Mouse (Mus musculus): Measurements from ENCODE around the gene Scamp2. TPM values are rescaled to one million over a fixed set of nuclear protein-coding genes. Genes with fewer than 3 reads are reported as not detected.

Gene Scamp2
- polyA plus RNA-seq, 1 experiment from 2014 or later, result 48.2 TPM

GRCm38 (mm10) chr9:57525516-57525915 lies 35.2 kb upstream of the Scamp2 start:
- Histone ChIP-seq H3K4me1 (ENCODE audit: control insufficient read depth, insufficient read depth, low read length) (peaks cover 18% of the 10 kb centered on the region), H3K4me2 (ENCODE audit: low read length) (no peak overlapping the region), H3K9me3 (ENCODE audit: control insufficient read depth, low read length) (no peaks in the 10 kb centered on the region), H3K36me3 (ENCODE audit: control insufficient read depth, insufficient read depth, low read length) (peaks cover 13% of the 10 kb centered on the region), H3K4me3 (replicated peaks; ENCODE audit: low read depth, low read length) (no peak overlapping the region), H3K9ac (replicated peaks; ENCODE audit: low read length) (no peak overlapping the region), H3K27me3 (ENCODE audit: control insufficient read depth, insufficient read depth, low read length) (no peaks in the 10 kb centered on the region), H3K27ac (replicated peaks; ENCODE audit: low read depth, low read length) (no peak overlapping the region)
- no peak for ATAC-seq (ENCODE audit: low FRiP score, low TSS enrichment)
- 97% methylated on average over 2 of the region's 2 CpGs for WGBS
- DNase-seq, result no peak

- no peak overlapping the region for H3K4me3 ChIP-seq (replicated peaks; ENCODE audit: low read depth, low read length)
- H3K36me3 ChIP-seq (ENCODE audit: control insufficient read depth, insufficient read depth, low read length), result peaks cover 20% of the 10 kb centered on the region
- no peaks in the 10 kb centered on the region for H3K27me3 ChIP-seq (ENCODE audit: control insufficient read depth, insufficient read depth, low read length)
- H3K27ac ChIP-seq (replicated peaks; ENCODE audit: low read depth, low read length), result no peak overlapping the region
- DNase-seq, result no peak
- peaks cover 18% of the 10 kb centered on the region for H3K4me1 ChIP-seq (ENCODE audit: control insufficient read depth, insufficient read depth, low read length)
- H3K4me2 ChIP-seq (ENCODE audit: low read length), result no peak overlapping the region
- no peak for ATAC-seq (ENCODE audit: low FRiP score, low TSS enrichment)
- no peak overlapping the region for H3K9ac ChIP-seq (replicated peaks; ENCODE audit: low read length)
- no peaks in the 10 kb centered on the region for H3K9me3 ChIP-seq (ENCODE audit: control insufficient read depth, low read length)
These were observed 34.3 kb upstream of the Scamp2 start for GRCm38 (mm10) chr9:57526435-57526834.

- no peak for ATAC-seq (ENCODE audit: low FRiP score, low TSS enrichment)
- peaks cover 59% of the 10 kb centered on the region for H3K36me3 ChIP-seq (ENCODE audit: control insufficient read depth, insufficient read depth, low read length)
These were observed 28.8 kb upstream of the Scamp2 start for GRCm38 (mm10) chr9:57531946-57532345.

GRCm38 (mm10) chr9:57536362-57536761 lies 24.4 kb upstream of the Scamp2 start:
- 86% methylated on average over 5 of the region's 5 CpGs for WGBS
- Histone ChIP-seq H3K27ac (replicated peaks; ENCODE audit: low read depth, low read length) (no peak overlapping the region), H3K4me3 (replicated peaks; ENCODE audit: low read depth, low read length) (peak overlapping the region; percentile 79)

More at GRCm38 (mm10) chr9:57531946-57532345, 28.8 kb upstream of the Scamp2 start:
- 91% methylated on average over 1 of the region's 1 CpGs for WGBS
- Histone ChIP-seq H3K27ac (replicated peaks; ENCODE audit: low read depth, low read length) (no peak overlapping the region), H3K4me3 (replicated peaks; ENCODE audit: low read depth, low read length) (no peak overlapping the region), H3K9me3 (ENCODE audit: control insufficient read depth, low read length) (no peaks in the 10 kb centered on the region), H3K9ac (replicated peaks; ENCODE audit: low read length) (no peak overlapping the region), H3K27me3 (ENCODE audit: control insufficient read depth, insufficient read depth, low read length) (no peaks in the 10 kb centered on the region), H3K4me1 (ENCODE audit: control insufficient read depth, insufficient read depth, low read length) (0 out of 2 replicates have a peak, but pooled peaks cover 3% of the 10 kb centered on the region), H3K4me2 (ENCODE audit: low read length) (no peak overlapping the region)
- DNase-seq, result no peak

GRCm38 (mm10) chr9:57537044-57537727 lies 23.6 kb upstream of the Scamp2 start, which contains the start of gene Fam219b:
Fam219b (plus strand) TSS chr9:57537528.
- ATAC-seq (ENCODE audit: low FRiP score, low TSS enrichment) (peak; percentile 90), DNase-seq (peak; percentile 95)
- Histone ChIP-seq H3K27ac (replicated peaks; ENCODE audit: low read depth, low read length) (peak within 1 kb of the TSS; percentile 89), H3K4me2 (ENCODE audit: low read length) (peak within 1 kb of the TSS; percentile 80), H3K9ac (replicated peaks; ENCODE audit: low read length) (peak within 1 kb of the TSS; percentile 91), H3K4me1 (ENCODE audit: control insufficient read depth, insufficient read depth, low read length) (peaks cover 11% of the 10 kb centered on the region), H3K4me3 (replicated peaks; ENCODE audit: low read depth, low read length) (peak within 1 kb of the TSS; percentile 79), H3K36me3 (ENCODE audit: control insufficient read depth, insufficient read depth, low read length) (peaks cover 62% of the 10 kb centered on the region), H3K27me3 (ENCODE audit: control insufficient read depth, insufficient read depth, low read length) (no peaks in the 10 kb centered on the region), H3K9me3 (ENCODE audit: control insufficient read depth, low read length) (no peaks in the 10 kb centered on the region)
- 1% methylated on average over 45 of the region's 45 CpGs for WGBS

More at GRCm38 (mm10) chr9:57536362-57536761, 24.4 kb upstream of the Scamp2 start:
- H3K9ac ChIP-seq (replicated peaks; ENCODE audit: low read length), result no peak overlapping the region; the same call in 1 of the 2 replicates
- H3K36me3 ChIP-seq (ENCODE audit: control insufficient read depth, insufficient read depth, low read length), result peaks cover 62% of the 10 kb centered on the region
- ATAC-seq (ENCODE audit: low FRiP score, low TSS enrichment), result no peak
- H3K9me3 ChIP-seq (ENCODE audit: control insufficient read depth, low read length), result no peaks in the 10 kb centered on the region
- H3K27me3 ChIP-seq (ENCODE audit: control insufficient read depth, insufficient read depth, low read length), result no peaks in the 10 kb centered on the region
- H3K4me1 ChIP-seq (ENCODE audit: control insufficient read depth, insufficient read depth, low read length), result peaks cover 11% of the 10 kb centered on the region
- no peak for DNase-seq
- H3K4me2 ChIP-seq (ENCODE audit: low read length), result peak overlapping the region; percentile 80

- Histone ChIP-seq H3K36me3 (ENCODE audit: control insufficient read depth, insufficient read depth, low read length) (peaks cover 62% of the 10 kb centered on the region), H3K9me3 (ENCODE audit: control insufficient read depth, low read length) (no peaks in the 10 kb centered on the region), H3K27ac (replicated peaks; ENCODE audit: low read depth, low read length) (peak overlapping the region; percentile 89), H3K4me1 (ENCODE audit: control insufficient read depth, insufficient read depth, low read length) (peaks cover 11% of the 10 kb centered on the region), H3K4me3 (replicated peaks; ENCODE audit: low read depth, low read length) (peak overlapping the region; percentile 79), H3K27me3 (ENCODE audit: control insufficient read depth, insufficient read depth, low read length) (no peaks in the 10 kb centered on the region), H3K9ac (replicated peaks; ENCODE audit: low read length) (peak overlapping the region; percentile 91), H3K4me2 (ENCODE audit: low read length) (peak overlapping the region; percentile 80)
- ATAC-seq (ENCODE audit: low FRiP score, low TSS enrichment), result no peak; the same call in 1 of the 2 replicates
- DNase-seq, result no peak
- WGBS, result under 1% methylated on average over 24 of the region's 24 CpGs
These were observed 23.0 kb upstream of the Scamp2 start for GRCm38 (mm10) chr9:57537728-57538181.

GRCm38 (mm10) chr9:57539550-57539949 lies 21.2 kb upstream of the Scamp2 start:
- DNase-seq (no peak), ATAC-seq (ENCODE audit: low FRiP score, low TSS enrichment) (no peak)
- Histone ChIP-seq H3K4me3 (replicated peaks; ENCODE audit: low read depth, low read length) (no peak overlapping the region), H3K27me3 (ENCODE audit: control insufficient read depth, insufficient read depth, low read length) (no peaks in the 10 kb centered on the region), H3K27ac (replicated peaks; ENCODE audit: low read depth, low read length) (no peak overlapping the region), H3K4me1 (ENCODE audit: control insufficient read depth, insufficient read depth, low read length) (peaks cover 11% of the 10 kb centered on the region), H3K4me2 (ENCODE audit: low read length) (no peak overlapping the region), H3K9ac (replicated peaks; ENCODE audit: low read length) (no peak overlapping the region; the same call in 1 of the 2 replicates), H3K36me3 (ENCODE audit: control insufficient read depth, insufficient read depth, low read length) (peaks cover 62% of the 10 kb centered on the region), H3K9me3 (ENCODE audit: control insufficient read depth, low read length) (no peaks in the 10 kb centered on the region)
- 92% methylated on average over 2 of the region's 2 CpGs for WGBS

GRCm38 (mm10) chr9:57541312-57541711 lies 19.4 kb upstream of the Scamp2 start:
- Histone ChIP-seq H3K4me2 (ENCODE audit: low read length) (no peak overlapping the region), H3K9ac (replicated peaks; ENCODE audit: low read length) (no peak overlapping the region), H3K4me3 (replicated peaks; ENCODE audit: low read depth, low read length) (no peak overlapping the region), H3K27ac (replicated peaks; ENCODE audit: low read depth, low read length) (no peak overlapping the region), H3K4me1 (ENCODE audit: control insufficient read depth, insufficient read depth, low read length) (peaks cover 11% of the 10 kb centered on the region), H3K9me3 (ENCODE audit: control insufficient read depth, low read length) (no peaks in the 10 kb centered on the region), H3K36me3 (ENCODE audit: control insufficient read depth, insufficient read depth, low read length) (peaks cover 71% of the 10 kb centered on the region), H3K27me3 (ENCODE audit: control insufficient read depth, insufficient read depth, low read length) (no peaks in the 10 kb centered on the region)
- WGBS, result 8% methylated on average over 1 of the region's 1 CpGs
- ATAC-seq (ENCODE audit: low FRiP score, low TSS enrichment) (no peak), DNase-seq (peak; percentile 87)

GRCm38 (mm10) chr9:57543951-57544350 lies 16.8 kb upstream of the Scamp2 start:
- no peak for ATAC-seq (ENCODE audit: low FRiP score, low TSS enrichment)
- WGBS, result 83% methylated on average over 3 of the region's 3 CpGs
- Histone ChIP-seq H3K9ac (replicated peaks; ENCODE audit: low read length) (no peak overlapping the region), H3K9me3 (ENCODE audit: control insufficient read depth, low read length) (no peaks in the 10 kb centered on the region), H3K4me2 (ENCODE audit: low read length) (no peak overlapping the region), H3K27me3 (ENCODE audit: control insufficient read depth, insufficient read depth, low read length) (no peaks in the 10 kb centered on the region), H3K4me1 (ENCODE audit: control insufficient read depth, insufficient read depth, low read length) (0 out of 2 replicates have a peak, but pooled peaks cover under 1% of the 10 kb centered on the region), H3K36me3 (ENCODE audit: control insufficient read depth, insufficient read depth, low read length) (peaks cover 95% of the 10 kb centered on the region), H3K27ac (replicated peaks; ENCODE audit: low read depth, low read length) (no peak overlapping the region), H3K4me3 (replicated peaks; ENCODE audit: low read depth, low read length) (no peak overlapping the region)
- DNase-seq, result no peak
